Mouse (Mus musculus) embryo, embryonic 10 days (tissue): ENCODE results near the gene Ndufb2.

Experiments
- DNase-seq: peaks from one replicate; pipeline ENCODE4 v3.0.0-alpha.2; 2015; ENCODE audit warnings: low spot score

Gene Ndufb2

GRCm38 (mm10) chr6:39592401-39593214 is at the start of gene Ndufb2:
Gene Ndufb2 (plus strand): TSS chr6:39592574.
- DNase-seq, result peak; percentile 99

DNA sequence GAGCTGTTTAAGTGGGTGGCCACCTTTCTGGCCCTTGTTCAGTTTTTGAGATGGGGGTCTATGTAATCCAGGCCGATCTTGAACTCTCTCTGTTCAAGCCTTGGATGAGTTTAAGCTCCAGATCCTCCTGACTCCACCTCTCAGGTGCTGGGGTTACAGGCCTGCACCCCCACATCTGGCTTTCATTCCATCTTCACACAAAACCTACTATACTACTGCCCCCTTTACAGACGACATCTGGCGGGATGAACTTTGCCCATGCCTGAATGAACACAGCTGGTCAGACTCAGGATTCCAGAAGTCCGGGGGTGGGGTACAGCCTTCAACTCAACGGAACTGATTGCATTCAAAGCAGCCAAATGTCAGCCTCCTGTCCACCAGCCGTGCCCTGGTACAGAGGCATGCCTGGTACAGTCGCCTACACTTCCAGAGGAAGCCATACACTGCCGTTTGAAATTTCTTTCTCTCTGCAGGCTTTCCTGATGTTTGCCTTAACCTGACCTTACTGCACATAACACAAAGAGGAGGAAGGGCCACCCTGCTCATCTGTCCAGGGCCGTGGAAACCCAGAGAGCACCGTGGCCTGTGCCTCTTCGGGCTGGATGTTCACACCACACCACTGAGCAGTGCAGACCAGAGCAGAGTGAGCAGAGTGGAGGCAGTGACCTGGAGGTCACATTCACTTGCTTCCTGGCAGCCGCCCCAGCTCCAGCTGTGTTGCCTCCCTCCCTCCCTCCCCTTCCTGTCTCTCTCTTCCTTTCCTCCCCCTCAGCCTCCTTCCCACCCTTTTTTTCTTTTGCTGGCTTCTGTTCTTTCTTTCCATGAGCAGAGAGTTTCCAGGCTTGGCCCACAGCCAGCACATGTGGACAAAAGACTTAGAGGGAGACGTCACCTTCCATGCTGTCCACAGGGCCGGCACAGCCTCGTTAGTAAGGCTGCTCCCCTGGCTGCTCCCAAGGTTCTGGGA is 49.5 kb upstream of the Ndufb2 start:
- DNase-seq, result peak; percentile 84

GRCm38 (mm10) chr6:39543769-39544420 is 48.5 kb upstream of the Ndufb2 start:
- peak; percentile 74 for DNase-seq

- no peak for DNase-seq
Measured at GRCm38 (mm10) chr6:39545474-39545873, 46.9 kb upstream of the Ndufb2 start.

- DNase-seq, result no peak
Measured at GRCm38 (mm10) chr6:39548030-39548429, 44.3 kb upstream of the Ndufb2 start.

- DNase-seq, result no peak
Measured at GRCm38 (mm10) chr6:39551981-39552636, 40.3 kb upstream of the Ndufb2 start.

GRCm38 (mm10) chr6:39554888-39555647 is 37.3 kb upstream of the Ndufb2 start:
- no peak for DNase-seq

DNA sequence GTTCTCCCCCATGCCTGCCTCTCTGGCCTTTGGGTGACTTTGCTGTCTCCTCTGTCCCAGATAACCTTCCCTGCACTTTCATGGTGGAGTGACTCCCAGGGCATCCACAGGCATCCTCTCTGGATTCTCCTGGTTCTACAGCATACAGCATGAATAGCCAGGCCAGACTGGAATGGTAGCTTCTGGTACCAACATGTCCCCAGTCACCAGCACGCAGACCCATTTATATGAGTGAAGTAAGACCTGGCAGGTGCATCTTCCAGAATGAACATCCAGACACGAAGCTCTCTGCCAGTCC is 36.8 kb upstream of the Ndufb2 start:
- DNase-seq, result no peak

GRCm38 (mm10) chr6:39556900-39557659 is 35.3 kb upstream of the Ndufb2 start:
- peak; percentile 60 for DNase-seq

- DNase-seq, result peak; percentile 96
Measured at GRCm38 (mm10) chr6:39557723-39558261, 34.6 kb upstream of the Ndufb2 start, which contains the start of gene Dennd2a. Gene Dennd2a (minus strand): TSS chr6:39557867.

GRCm38 (mm10) chr6:39559276-39559939 is 33.0 kb upstream of the Ndufb2 start:
- peak; percentile 47 for DNase-seq

DNA sequence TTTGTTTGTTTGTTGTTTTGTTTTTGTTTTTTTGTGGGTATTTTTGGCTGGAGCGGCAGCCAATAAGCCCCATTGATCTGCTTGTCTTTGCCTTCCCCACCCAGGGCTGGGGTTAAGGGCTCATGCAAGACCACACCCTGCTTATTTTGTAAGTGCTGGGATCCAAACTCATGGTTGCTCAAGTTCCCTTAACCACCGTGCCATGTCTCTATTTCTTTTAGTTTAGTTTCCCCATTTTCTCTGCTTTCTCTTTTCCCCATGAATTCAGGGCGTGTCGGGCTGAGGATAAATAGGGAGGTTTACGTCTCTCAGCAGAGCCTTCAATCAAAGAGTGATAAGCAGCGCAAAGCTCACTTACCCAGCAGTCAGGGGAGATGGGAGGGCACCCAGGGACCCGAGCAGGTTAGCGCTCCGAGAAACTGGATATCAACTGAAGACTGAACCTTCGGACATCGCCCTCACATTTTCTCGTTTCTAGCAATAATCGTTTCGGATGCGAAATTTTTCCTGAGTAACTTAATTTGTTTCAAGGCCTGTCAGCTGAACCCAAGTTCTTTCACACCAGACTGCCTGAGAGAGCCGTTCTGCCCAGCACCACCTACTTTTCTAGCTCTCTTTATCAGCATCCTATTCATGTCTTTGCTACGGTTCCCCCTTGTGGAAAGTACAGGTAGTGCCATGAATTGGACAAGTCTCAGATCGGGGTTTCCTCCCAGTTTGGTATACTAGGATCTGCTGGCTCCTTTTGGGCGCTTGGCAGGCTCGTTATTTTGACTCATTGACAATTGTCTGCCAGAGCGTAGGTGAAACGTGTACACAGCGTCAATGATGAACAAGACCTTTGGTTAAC is 30.0 kb upstream of the Ndufb2 start:
- DNase-seq, result peak; percentile 94

DNA sequence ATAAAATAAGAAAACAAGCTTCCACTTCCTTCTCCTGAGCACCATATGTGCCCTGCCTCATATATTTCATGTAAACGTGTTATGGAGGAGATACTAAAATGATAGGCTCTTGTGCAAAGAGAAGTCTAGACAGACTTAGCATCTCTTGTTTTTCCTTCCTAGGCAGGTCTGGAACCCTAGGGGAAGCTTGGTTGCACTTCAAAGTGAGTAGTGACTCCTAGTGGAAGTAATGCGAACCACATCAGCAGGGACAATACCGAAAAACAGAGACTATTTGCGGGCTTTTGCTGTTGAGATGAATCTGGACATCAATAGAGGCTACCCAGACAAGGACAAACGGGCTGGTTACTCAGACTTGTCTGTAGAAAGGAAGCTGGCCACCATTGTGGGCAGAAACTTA is 24.8 kb upstream of the Ndufb2 start:
- peak; percentile 78 for DNase-seq

- DNase-seq, result no peak
Measured at GRCm38 (mm10) chr6:39570426-39570825, 21.9 kb upstream of the Ndufb2 start.

DNA sequence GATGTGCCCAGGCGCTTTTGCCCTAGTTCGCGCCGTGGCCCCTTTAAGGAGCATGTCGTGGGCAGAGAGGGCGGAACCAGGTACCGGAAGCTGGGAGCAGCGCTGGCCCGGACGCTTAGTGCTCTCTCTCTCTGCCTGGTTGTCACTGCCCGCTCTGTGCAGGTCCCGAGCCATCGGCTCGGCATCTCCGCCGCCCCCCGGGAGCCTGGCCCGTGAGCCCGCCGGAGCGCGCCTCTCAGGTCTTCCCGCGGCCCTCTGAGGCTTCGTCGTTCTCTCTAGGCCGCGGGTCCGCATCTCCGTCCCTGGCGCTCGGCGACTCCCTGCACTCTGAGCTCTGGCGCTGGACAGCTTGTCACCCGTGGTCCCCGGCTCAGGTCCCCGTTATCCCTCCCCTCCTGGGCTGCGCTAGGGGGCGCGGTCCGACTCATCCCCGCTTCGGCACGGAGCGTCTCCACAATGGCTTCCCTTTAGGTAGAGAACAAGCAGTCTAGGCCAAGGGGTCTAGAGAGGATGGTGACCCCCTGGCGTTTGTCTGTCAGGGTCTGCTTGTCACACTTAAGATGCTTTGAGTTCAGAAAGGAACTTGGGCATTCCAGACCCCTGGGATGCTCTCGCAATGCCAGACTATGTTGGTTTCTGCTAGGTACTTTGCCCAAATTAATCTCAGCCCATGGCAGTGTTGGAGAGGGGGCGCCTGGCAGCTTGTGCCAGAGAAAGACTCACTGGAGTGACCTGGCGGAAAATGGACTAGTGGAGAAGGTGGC is 18.4 kb upstream of the Ndufb2 start, which contains the start of gene Adck2:
Gene Adck2, plus strand, starts transcription at position 83 of the 764 bp plus-strand sequence.
- DNase-seq, result peak; percentile 94

DNA sequence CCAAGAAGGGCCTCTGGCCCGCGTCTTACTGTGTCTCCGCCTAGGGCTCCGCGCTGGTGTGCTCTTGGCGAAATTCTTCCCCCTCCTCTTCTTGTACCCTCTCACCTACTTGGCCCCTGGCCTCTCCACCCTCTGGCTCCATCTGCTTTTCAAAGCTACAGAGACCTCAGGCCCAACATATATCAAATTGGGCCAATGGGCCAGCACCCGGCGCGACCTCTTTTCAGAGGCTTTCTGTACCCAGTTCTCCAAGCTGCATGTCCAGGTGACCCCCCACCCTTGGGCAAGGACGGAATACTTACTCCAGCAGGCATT is 17.9 kb upstream of the Ndufb2 start:
- DNase-seq, result no peak

DNA sequence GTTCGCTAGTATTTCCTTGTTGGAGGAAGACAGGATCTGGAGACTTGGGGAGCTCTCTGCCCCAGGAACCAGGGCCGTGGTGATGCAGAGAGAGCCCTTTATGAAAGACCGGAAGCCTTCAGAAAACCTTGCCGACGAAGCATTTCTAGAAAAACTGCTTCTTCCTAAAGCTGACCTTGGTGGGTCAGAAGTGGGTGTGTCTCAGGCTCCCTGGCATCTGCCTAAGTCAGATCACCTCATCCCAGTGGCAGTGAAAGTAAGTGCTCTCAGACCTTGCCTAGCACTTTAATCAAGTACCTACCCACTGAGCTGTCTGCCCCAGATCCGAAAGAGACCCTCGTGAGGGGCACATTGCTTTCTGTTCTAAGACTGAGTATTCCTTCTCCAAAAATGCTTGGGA is 17.4 kb upstream of the Ndufb2 start:
- no peak for DNase-seq

DNA sequence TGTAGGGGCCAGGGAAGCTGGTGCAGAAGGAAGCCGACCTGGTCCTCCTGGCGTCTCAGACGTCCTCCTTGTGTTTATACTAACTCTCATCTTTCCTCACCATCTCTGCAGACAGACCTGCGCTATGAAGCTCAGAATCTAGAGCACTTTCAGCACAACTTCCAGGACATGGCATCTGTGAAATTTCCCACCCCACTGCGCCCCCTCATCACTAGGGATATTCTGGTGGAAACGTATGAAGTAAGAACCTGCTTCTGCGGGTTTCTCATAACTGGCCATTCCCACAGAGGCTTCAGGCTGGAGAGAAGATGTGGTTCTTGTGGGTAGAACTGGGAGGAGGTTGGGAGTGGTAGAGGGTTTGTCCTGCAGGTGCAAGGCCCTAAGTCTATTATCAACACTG is 12.8 kb upstream of the Ndufb2 start:
- DNase-seq, result no peak
